Mouse (Mus musculus): ENCODE results near the gene Cipc. TPM values are rescaled to one million over a fixed set of nuclear protein-coding genes. Genes with fewer than 3 reads are reported as not detected.

Gene Cipc
- polyA plus RNA-seq, 1 experiment from 2014 or later = 55.0 TPM

- no peak overlapping the region for H3K9ac ChIP-seq
- H3K4me1 ChIP-seq = peaks cover 50% of the 10 kb centered on the region
- no peak overlapping the region for H3K27ac ChIP-seq
- H3K4me3 ChIP-seq = no peak overlapping the region
- WGBS = 51% methylated on average over 16 of the region's 16 CpGs
- H3K27me3 ChIP-seq (replicated peaks) = peaks cover 28% of the 10 kb centered on the region
- no peak for ATAC-seq (replicated peaks)
- no peaks in the 10 kb centered on the region for H3K9me3 ChIP-seq
- no peaks in the 10 kb centered on the region for H3K36me3 ChIP-seq (replicated peaks)
- 0 out of 2 replicates have a peak overlapping the region, but pooled peaks have one; percentile 83 for H3K4me2 ChIP-seq
These were observed 41.4 kb downstream of the Cipc start for GRCm38 (mm10) chr12:86988227-86988626.

DNA sequence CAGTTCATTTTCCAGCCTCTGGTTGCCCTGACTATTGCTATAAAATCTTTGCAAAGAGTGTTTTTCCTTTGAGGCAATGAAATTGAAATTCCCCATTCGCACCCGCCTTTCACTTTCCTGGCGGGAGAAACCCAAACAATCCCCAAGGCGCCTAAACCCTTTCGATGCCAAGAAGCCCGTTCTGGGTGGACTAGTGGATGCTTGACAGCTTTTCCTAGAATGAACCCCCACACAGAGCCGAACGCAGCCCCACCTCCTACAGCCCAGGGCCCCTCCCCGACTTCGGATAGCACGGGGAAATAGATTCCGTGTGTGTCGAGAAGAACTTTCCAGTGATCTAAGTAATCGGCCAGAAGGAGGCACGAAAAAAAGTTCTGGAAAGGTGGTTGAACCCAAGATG lies 42.5 kb downstream of the Cipc start:
- Histone ChIP-seq H3K4me1 (peaks cover 39% of the 10 kb centered on the region), H3K36me3 (replicated peaks) (no peaks in the 10 kb centered on the region), H3K4me3 (peak overlapping the region; percentile 61), H3K9me3 (no peaks in the 10 kb centered on the region), H3K4me2 (peak overlapping the region; percentile 83), H3K27me3 (replicated peaks) (peaks cover 25% of the 10 kb centered on the region), H3K27ac (no peak overlapping the region), H3K9ac (peak overlapping the region; percentile 69)
- WGBS = 3% methylated on average over 15 of the region's 15 CpGs
- peak; percentile 21; the same call in 1 of the 2 replicates for ATAC-seq (replicated peaks)

GRCm38 (mm10) chr12:86989890-86990754 lies 43.3 kb downstream of the Cipc start, which contains the start of gene Zdhhc22:
Gene Zdhhc22 (minus strand): TSS chr12:86990430.
- Histone ChIP-seq H3K9me3 (no peaks in the 10 kb centered on the region), H3K4me2 (peak within 1 kb of the TSS; percentile 83), H3K27ac (peak within 1 kb of the TSS; percentile 68), H3K9ac (peak within 1 kb of the TSS; percentile 69), H3K36me3 (replicated peaks) (no peaks in the 10 kb centered on the region), H3K4me1 (peaks cover 39% of the 10 kb centered on the region), H3K27me3 (replicated peaks) (peaks cover 25% of the 10 kb centered on the region), H3K4me3 (peak within 1 kb of the TSS; percentile 61)
- ATAC-seq (replicated peaks) = peak; percentile 80
- WGBS = 1% methylated on average over 62 of the region's 68 CpGs

- Histone ChIP-seq H3K9me3 (no peaks in the 10 kb centered on the region), H3K4me3 (peak overlapping the region; percentile 61), H3K27ac (peak overlapping the region; percentile 68; the same call in 1 of the 2 replicates), H3K4me2 (peak overlapping the region; percentile 83), H3K9ac (peak overlapping the region; percentile 69), H3K36me3 (replicated peaks) (no peaks in the 10 kb centered on the region), H3K27me3 (replicated peaks) (peaks cover 25% of the 10 kb centered on the region), H3K4me1 (peaks cover 39% of the 10 kb centered on the region)
- WGBS = 42% methylated on average over 2 of the region's 2 CpGs
- ATAC-seq (replicated peaks) = no peak
These were observed 43.9 kb downstream of the Cipc start for GRCm38 (mm10) chr12:86990755-86991110.

GRCm38 (mm10) chr12:86994166-86994565 lies 47.3 kb downstream of the Cipc start:
- H3K9ac ChIP-seq = no peak overlapping the region
- H3K4me2 ChIP-seq = no peak overlapping the region
- 37% methylated on average over 4 of the region's 4 CpGs for WGBS
- ATAC-seq (replicated peaks) = no peak
- no peak overlapping the region for H3K4me3 ChIP-seq
- peaks cover 6% of the 10 kb centered on the region; the same call in 1 of the 2 replicates for H3K27me3 ChIP-seq (replicated peaks)
- H3K4me1 ChIP-seq = peaks cover 35% of the 10 kb centered on the region
- H3K36me3 ChIP-seq (replicated peaks) = no peaks in the 10 kb centered on the region
- H3K9me3 ChIP-seq = no peaks in the 10 kb centered on the region
- H3K27ac ChIP-seq = no peak overlapping the region

DNA sequence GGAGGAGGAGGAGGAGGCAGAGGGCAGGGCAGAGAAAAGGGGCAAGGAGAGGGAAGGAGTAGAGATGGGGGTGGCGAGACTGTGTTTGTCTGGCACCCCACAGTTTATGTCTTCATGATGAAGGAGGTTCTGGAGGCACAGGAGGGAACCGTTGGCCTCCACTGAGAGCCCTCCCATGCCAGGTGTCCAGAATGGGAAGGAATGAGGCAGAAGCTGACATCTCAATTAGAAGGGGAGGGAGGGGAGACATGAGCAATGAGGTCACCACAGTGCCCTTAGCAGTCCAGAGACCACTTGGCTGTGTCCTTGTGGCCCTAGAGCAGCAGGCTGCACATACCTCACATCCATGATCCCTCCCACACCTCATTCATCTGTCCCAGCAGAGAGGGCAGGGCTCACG lies 47.9 kb downstream of the Cipc start:
- ATAC-seq (replicated peaks) = no peak
- Histone ChIP-seq H3K27me3 (replicated peaks) (peaks cover 1% of the 10 kb centered on the region; the same call in 1 of the 2 replicates), H3K4me1 (peaks cover 29% of the 10 kb centered on the region), H3K4me3 (no peak overlapping the region), H3K4me2 (no peak overlapping the region), H3K9me3 (no peaks in the 10 kb centered on the region), H3K27ac (no peak overlapping the region), H3K9ac (no peak overlapping the region), H3K36me3 (replicated peaks) (no peaks in the 10 kb centered on the region)
- 31% methylated on average over 3 of the region's 3 CpGs for WGBS

DNA sequence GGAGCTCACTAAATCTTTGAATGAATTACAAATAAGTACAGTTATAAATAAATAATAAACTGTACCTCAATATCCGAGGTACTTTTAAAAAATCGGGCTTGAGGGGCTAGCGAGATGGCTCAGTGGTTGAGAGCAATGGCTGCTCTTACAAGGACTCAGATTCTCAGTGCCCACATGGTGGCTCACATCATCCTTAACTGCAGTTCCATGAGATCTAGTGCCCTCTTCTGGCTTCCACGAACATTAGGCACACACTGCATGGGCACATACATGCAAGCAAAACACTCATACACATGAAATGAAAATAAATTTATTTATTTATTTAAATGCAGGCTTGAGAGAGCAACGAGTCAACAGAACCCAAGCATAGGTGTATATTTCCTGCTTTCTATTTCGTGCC lies 49.1 kb downstream of the Cipc start:
- no peak overlapping the region for H3K27ac ChIP-seq
- no peak for ATAC-seq (replicated peaks)
- peaks cover 31% of the 10 kb centered on the region for H3K4me1 ChIP-seq
- no peaks in the 10 kb centered on the region for H3K9me3 ChIP-seq
- no peaks in the 10 kb centered on the region; the same call in 1 of the 2 replicates for H3K27me3 ChIP-seq (replicated peaks)
- H3K36me3 ChIP-seq (replicated peaks) = no peaks in the 10 kb centered on the region
- H3K4me3 ChIP-seq = no peak overlapping the region
- H3K9ac ChIP-seq = no peak overlapping the region
- no peak overlapping the region for H3K4me2 ChIP-seq
- 78% methylated on average over 6 of the region's 6 CpGs for WGBS

DNA sequence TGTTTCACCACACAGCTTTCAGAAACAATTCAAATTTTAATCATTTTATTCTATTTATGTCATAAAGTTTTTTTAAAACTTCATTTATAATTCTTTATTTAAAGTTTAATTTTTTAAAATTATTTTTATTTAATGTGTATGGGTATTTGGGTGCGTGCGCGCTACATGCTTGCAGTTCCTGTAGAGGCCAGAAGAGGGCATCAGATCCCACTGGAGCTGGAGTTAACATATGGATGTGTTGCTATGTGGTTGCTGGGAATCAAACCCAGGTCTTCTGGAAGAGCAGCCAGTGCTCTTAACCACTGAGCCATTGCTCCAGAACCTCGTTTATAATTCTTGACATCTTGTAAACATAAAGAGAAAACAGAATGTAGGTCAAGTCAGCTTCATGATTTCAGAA lies 51.9 kb downstream of the Cipc start:
- no peak overlapping the region for H3K27ac ChIP-seq
- WGBS = 92% methylated on average over 4 of the region's 4 CpGs
- H3K27me3 ChIP-seq (replicated peaks) = no peaks in the 10 kb centered on the region
- H3K4me1 ChIP-seq = peaks cover 11% of the 10 kb centered on the region
- H3K9ac ChIP-seq = no peak overlapping the region
- no peaks in the 10 kb centered on the region for H3K36me3 ChIP-seq (replicated peaks)
- no peak for ATAC-seq (replicated peaks)
- no peaks in the 10 kb centered on the region for H3K9me3 ChIP-seq
- H3K4me3 ChIP-seq = no peak overlapping the region
- H3K4me2 ChIP-seq = no peak overlapping the region

GRCm38 (mm10) chr12:86999283-86999820 lies 52.5 kb downstream of the Cipc start:
- no peaks in the 10 kb centered on the region for H3K9me3 ChIP-seq
- H3K9ac ChIP-seq = no peak overlapping the region
- no peaks in the 10 kb centered on the region for H3K36me3 ChIP-seq (replicated peaks)
- H3K4me2 ChIP-seq = no peak overlapping the region
- no peak for ATAC-seq (replicated peaks)
- no peaks in the 10 kb centered on the region for H3K27me3 ChIP-seq (replicated peaks)
- H3K27ac ChIP-seq = no peak overlapping the region
- WGBS = 76% methylated on average over 10 of the region's 10 CpGs
- H3K4me1 ChIP-seq = peaks cover 11% of the 10 kb centered on the region
- H3K4me3 ChIP-seq = no peak overlapping the region

GRCm38 (mm10) chr12:87000151-87000839 lies 53.5 kb downstream of the Cipc start:
- Histone ChIP-seq H3K27ac (no peak overlapping the region), H3K4me1 (peaks cover 20% of the 10 kb centered on the region), H3K4me2 (no peak overlapping the region), H3K9ac (no peak overlapping the region), H3K27me3 (replicated peaks) (no peaks in the 10 kb centered on the region), H3K9me3 (no peaks in the 10 kb centered on the region), H3K36me3 (replicated peaks) (no peaks in the 10 kb centered on the region), H3K4me3 (no peak overlapping the region)
- peak; percentile 41 for ATAC-seq (replicated peaks)
- 45% methylated on average over 5 of the region's 5 CpGs for WGBS

DNA sequence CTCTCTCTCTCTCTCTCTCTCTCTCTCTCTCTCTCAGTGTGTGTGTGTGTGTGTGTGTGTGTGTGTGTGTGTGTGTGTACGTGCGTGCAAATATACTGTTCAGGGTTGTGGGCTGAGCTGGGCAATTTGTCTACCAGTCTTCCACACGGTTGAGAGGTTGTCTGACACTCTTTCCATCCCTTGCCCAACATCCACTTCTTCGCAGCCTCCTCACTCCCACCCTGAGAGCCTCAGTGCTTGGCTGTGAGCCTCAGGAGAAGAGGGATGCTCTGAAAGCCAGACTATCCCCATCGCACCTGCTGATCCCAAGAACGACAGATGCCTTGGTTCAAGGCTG lies 54.0 kb downstream of the Cipc start:
- H3K27me3 ChIP-seq (replicated peaks) = no peaks in the 10 kb centered on the region
- WGBS = 44% methylated on average over 6 of the region's 6 CpGs
- no peak overlapping the region for H3K9ac ChIP-seq
- H3K27ac ChIP-seq = 0 out of 2 replicates have a peak overlapping the region, but pooled peaks have one; percentile 3
- ATAC-seq (replicated peaks) = peak; percentile 33; the same call in 1 of the 2 replicates
- H3K9me3 ChIP-seq = no peaks in the 10 kb centered on the region
- peaks cover 25% of the 10 kb centered on the region for H3K4me1 ChIP-seq
- no peak overlapping the region for H3K4me3 ChIP-seq
- no peaks in the 10 kb centered on the region for H3K36me3 ChIP-seq (replicated peaks)
- no peak overlapping the region for H3K4me2 ChIP-seq

- Histone ChIP-seq H3K36me3 (replicated peaks) (no peaks in the 10 kb centered on the region), H3K27me3 (replicated peaks) (no peaks in the 10 kb centered on the region), H3K9me3 (no peaks in the 10 kb centered on the region), H3K9ac (no peak overlapping the region), H3K27ac (no peak overlapping the region), H3K4me1 (peaks cover 25% of the 10 kb centered on the region), H3K4me2 (no peak overlapping the region), H3K4me3 (no peak overlapping the region)
- ATAC-seq (replicated peaks) = no peak
- 61% methylated on average over 7 of the region's 7 CpGs for WGBS
These were observed 55.4 kb downstream of the Cipc start for GRCm38 (mm10) chr12:87002209-87002608.
